Mouse (Mus musculus) embryo, embryonic 10 days (tissue): ENCODE results near the gene Pdzd2.

Experiments
- DNase-seq: peaks from one replicate; pipeline ENCODE4 v3.0.0-alpha.2; 2015; ENCODE audit warnings: low spot score

Pdzd2 gene

DNA sequence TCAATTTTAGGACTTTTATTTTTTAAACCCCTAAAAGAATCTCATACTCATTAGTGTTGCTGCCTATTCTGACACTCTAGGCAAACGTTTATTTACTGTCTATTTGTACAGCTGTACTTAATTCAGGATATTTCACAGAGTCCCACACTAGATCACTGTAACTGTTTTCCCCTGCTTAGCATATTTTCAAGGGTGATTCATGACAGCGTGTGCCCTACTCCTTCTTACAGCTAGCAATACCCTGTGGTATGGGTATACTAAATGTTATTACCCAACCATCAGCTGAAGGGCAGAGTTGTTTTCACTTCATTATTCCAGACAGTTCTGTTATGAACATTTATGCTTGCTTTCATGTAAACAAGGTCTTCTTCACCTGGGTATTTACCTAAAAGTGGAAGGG, 423.7 kb downstream of the Pdzd2 start:
- DNase-seq: no peak

DNA sequence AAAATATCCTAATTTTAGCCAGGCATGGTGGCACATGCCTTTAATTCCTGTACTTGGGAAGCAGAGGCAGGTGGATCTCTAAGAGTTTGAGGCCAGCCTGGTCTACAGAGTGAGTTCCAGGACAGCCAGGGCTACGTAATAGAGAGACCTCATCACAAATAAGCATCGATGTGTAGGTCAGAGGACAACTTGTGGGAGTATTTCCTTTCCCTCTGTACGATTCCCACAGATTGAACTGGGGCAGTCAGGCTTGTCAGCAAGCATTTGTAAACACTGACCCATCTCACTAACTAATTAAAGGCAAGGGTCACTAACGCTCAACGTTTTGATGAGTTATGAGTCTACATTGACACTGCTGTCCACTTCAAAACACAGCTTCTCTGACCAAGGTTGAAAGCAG, 425.1 kb downstream of the Pdzd2 start:
- no peak for DNase-seq

DNA sequence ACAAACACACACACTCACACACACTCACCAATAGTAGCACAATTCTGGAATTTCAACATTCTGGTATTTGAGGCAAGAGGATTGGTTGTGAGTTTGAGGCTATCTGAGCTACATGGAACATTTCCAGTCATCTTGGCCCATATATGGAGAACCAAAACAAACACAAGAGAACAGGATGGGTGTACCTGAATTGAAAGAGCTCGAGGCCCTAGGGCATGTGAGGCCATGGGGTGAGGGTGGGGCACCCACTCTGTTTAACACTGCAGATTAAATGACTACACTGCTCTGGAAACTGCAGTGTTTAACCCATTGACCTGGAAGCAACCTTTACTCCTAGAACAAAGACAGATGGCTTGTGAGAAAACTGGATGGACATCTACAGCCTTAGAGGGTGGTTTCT, 426.5 kb downstream of the Pdzd2 start:
- DNase-seq: no peak

DNA sequence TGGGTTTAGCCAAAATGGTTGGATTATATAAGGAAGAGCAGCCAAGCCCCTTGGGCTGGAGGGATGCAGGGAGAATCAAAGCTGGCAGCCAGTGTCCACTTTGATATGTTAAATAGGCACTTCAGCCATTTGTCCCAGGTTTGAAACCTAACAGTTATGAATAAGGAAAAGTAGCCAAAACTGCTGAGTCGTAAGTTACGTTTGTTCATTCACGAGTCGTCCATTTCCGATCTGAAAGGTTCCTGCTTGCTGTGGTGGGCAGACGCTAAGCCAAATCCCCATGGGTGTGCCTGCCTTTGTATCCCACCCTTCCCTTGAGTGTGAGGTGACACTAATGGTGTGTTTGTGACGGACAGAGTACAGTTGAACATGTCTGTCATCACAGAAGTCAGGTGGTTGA, 428.3 kb downstream of the Pdzd2 start:
- no peak for DNase-seq

DNA sequence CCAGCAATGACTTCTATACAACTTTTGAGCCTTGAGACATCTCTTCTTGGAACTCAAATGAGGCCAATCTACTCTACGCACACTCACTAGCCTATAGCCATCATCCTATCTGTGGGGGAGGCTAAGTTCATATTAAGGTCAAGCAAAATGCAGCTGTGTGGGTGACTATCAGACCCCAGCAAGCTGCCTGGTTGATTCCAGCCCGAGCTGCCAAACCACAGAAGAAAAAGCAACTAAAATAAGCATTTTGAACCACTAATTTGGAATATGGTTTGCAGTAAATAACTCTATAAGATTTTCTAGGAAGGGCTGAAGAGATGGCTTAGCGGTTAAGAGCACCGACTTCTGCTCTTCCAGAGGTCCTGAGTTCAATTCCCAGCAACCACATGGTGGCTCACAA, 429.0 kb downstream of the Pdzd2 start:
- no peak for DNase-seq
